Mouse (Mus musculus) erythroid progenitor cell, adult 5-6 weeks (primary cell): ENCODE measurements around the gene Slc25a22. TPM values are rescaled to one million over a fixed set of nuclear protein-coding genes. Genes with fewer than 3 reads are reported as not detected.
A peak's percentile ranks its signal among the peaks of the same experiment; 100 is the strongest.

Experiments
- ATAC-seq: replicated peaks from 2 replicates; pipeline ENCODE4 v1.8.0; 2016; ENCODE audit warnings: moderate number of reproducible peaks, mild to moderate bottlenecking, moderate TSS enrichment, inconsistent platforms; ENCODE audit not compliant: poor library complexity, low FRiP score, severe bottlenecking
- total RNA-seq, 2 experiments: library from RNA; stranded (forward) in 1 of 2; stranded (reverse) in 1 of 2; fragments of 150-400 nt in 1 of 2; fragments of 186-747, 209-891 nt in 1 of 2; gene quantifications; 2 replicates each; pipeline versions ENCODE4 v1.2.3 to v1.2.4; 2015 to 2017; ENCODE audit warnings: low replicate concordance in 2 of 2

Gene Slc25a22
- total RNA-seq, 2 experiments from 2014 or later, result 1.4 to 37.3 TPM

- no peak for ATAC-seq
Measured at GRCm38 (mm10) chr7:141439811-141440210, 2.1 kb upstream of the Slc25a22 start.

- no peak for ATAC-seq
Measured at GRCm38 (mm10) chr7:141439140-141439679, 1.5 kb upstream of the Slc25a22 start.

GRCm38 (mm10) chr7:141438201-141438968 is 693 bp upstream of the Slc25a22 start:
- no peak for ATAC-seq

GRCm38 (mm10) chr7:141436523-141436892 is 1.2 kb downstream of the Slc25a22 start:
- ATAC-seq, result no peak

GRCm38 (mm10) chr7:141435856-141436522 is 1.7 kb downstream of the Slc25a22 start:
- no peak for ATAC-seq

GRCm38 (mm10) chr7:141435129-141435855 is 2.4 kb downstream of the Slc25a22 start:
- ATAC-seq, result peak; percentile 79

GRCm38 (mm10) chr7:141434464-141434863 is 3.2 kb downstream of the Slc25a22 start:
- ATAC-seq, result no peak

GRCm38 (mm10) chr7:141433517-141434400 is 3.9 kb downstream of the Slc25a22 start:
- ATAC-seq, result no peak

GRCm38 (mm10) chr7:141432741-141433516 is 4.8 kb downstream of the Slc25a22 start:
- ATAC-seq, result no peak

- ATAC-seq, result no peak
Measured at GRCm38 (mm10) chr7:141432186-141432611, 5.5 kb downstream of the Slc25a22 start.

GRCm38 (mm10) chr7:141431434-141432185 is 6.1 kb downstream of the Slc25a22 start:
- ATAC-seq, result no peak

GRCm38 (mm10) chr7:141430585-141431240 is 7.0 kb downstream of the Slc25a22 start:
- ATAC-seq, result no peak

- ATAC-seq, result no peak
Measured at GRCm38 (mm10) chr7:141429840-141430584, 7.7 kb downstream of the Slc25a22 start.

GRCm38 (mm10) chr7:141429310-141429709 is 8.4 kb downstream of the Slc25a22 start, which contains the start of gene Cend1:
Gene Cend1 (minus strand): TSS chr7:141429491.
- no peak for ATAC-seq

GRCm38 (mm10) chr7:141428701-141429100 is 9.0 kb downstream of the Slc25a22 start:
- no peak for ATAC-seq

- no peak for ATAC-seq
Measured at GRCm38 (mm10) chr7:141426948-141427730, 10.6 kb downstream of the Slc25a22 start.
